Mouse (Mus musculus) c-Kit-positive CD71-negative TER-119-negative erythroid progenitor cells, embryonic 14.5 days (primary cell): ENCODE data around the gene Esrp2.

Experiments
- DNase-seq: peaks from one replicate; pipeline ENCODE4 v3.0.0-alpha.2; 2013; ENCODE audit warnings: low read depth

The Esrp2 gene

DNA sequence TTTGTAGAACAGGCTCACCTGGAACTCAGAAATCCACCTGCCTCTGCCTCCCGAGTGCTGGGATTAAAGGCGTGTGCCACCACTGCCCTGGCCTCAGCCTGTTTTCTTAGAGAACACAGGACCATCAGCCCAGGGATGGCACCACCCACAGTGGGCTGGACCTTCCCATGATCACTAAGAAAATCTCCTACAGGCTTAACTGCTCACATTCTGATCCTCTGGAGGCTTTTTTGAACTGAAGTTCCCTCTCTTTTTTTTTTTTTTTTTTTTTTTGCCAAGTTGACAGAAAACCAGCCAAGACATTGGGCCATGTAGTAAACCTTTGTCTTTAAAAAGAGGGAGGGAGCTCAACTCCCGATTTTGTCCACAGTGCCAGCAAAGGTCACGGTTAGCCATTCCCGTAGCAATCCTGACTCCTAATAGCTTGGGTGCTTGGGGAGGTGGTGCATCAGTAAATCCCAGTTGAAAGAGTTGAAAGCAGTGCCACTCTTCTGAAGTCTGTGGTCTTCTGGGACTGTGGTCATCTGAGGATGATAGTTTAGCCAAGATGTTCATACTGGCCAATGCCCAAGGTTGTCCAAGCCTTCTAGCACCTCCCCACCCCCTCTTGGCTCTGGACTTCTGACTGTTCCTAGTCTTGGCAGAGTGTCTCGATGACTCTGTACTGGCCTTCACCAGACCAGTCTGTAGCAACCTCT, 11.2 kb upstream of the Esrp2 start:
- no peak for DNase-seq

DNA sequence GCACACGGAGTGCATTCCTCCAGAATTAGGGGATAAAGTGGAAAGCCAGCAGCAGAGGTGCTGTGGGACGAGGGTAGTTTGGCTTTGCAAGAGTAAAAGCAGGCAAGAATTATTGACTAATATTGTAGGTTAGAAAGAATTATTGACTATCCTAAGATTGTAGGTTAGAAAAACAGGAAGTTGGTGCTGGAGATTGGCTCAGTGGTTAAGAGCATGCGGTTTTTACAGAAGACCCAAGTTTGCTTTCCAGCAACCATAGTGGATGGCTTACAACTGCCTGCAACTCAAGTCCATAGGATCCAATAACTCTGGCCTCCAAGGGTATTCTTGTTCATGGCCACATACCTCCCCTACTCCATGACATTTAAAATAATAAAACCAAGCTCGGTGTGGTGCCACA, 9.2 kb upstream of the Esrp2 start:
- no peak for DNase-seq

DNA sequence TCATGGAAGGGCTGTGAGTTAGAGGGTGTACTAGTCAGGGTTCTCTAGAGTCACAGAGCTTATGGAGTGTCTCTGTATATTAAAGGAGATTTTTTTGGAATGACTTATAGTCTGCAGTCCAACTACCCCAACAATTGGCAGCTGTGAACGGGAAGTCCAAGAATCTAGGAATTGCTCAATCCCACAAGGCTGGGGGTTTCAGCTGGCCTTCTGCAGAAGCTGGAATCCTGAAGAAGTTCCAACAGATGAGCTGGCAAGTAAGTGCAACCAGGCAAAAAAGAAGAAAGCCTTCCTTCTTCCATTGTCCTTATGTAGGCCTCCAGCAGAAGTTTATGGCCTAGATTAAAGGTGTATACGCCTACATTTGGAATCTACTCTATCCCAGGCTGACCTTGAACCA, 8.6 kb upstream of the Esrp2 start:
- DNase-seq = no peak

DNA sequence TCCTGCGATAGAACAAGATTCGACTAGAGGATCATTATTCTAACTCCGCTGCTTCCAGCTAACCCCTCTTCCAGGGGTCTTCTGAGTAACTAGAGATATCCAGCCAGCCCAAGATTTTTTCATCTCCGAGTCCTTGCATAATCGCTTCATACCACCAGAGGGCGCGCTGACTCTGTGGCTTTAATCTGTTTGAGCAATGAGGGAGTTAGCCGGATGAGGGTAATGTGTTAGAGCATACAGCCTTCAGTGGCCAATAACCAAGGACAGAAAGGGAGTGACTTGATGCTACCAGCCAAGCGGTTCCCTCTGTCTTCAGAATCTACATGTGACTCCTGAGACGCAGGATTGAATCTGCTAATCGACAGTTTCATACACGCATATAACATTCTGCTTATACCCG, 4.0 kb upstream of the Esrp2 start:
- peak; percentile 91 for DNase-seq

DNA sequence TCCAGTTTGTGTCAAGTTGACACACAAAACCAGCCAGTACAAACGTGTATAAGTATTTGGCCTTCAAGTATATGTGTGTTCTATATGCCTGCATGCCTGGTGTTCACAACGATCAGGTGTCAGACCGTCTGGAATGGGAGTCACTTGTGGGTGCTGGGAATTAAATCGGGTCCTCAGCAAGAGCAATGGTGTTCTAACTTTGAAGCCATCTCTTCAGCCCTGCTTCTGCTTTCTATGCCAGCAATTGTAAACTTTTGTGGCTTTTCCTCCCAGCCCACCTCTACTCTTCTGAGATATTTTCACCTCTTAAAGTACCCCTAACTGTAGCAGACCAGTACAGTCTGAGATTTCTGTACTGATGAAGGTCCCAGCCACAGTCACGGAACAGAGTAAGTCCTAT, 3.4 kb upstream of the Esrp2 start:
- DNase-seq = no peak

DNA sequence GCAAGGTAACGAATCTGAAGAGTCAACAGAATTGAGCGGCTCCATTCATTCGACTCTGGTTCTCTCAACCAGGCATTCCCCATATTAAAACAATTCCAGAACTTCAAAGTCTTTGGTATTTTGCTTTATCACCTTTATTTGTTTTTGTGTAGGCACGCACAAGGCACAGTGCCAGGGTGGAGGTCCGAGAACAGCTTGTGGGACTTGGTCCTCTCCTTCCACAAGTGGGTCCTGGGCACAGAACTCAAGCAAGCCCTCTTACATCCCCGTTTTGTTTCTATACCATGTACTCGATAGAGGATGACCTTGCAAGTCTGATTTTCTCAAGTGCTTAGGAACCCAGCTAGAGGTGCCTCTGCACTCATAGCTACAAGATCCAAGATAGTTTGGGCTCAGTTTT, 1.8 kb upstream of the Esrp2 start:
- no peak for DNase-seq

DNA sequence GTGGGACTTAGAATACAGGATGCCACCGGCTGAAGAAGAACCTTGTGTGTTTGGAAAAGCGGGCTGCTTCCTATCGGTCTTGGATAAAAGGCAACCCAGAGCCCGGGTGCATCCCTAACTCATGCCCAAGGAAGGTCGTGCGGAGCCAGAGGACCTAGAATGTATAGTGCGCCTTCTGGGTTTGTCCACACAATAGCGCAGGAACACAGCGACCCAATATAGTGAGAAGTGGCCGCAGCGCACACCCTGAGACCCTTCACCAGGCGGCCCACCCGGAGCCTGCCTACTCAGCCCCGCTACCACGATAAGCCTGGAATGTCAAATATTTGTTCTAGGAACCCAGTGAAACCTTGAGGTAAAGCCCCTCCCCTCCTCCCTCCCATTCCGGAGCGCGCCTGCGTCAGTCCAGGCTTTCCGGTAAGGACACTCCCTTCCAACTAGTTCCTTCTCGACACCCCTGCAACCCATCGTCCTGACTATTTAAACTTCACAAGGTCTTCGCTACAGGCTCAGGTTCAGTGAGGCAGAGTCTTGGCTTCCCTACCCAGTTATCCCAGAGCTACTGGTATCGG, 1.2 kb upstream of the Esrp2 start:
- DNase-seq = no peak

DNA sequence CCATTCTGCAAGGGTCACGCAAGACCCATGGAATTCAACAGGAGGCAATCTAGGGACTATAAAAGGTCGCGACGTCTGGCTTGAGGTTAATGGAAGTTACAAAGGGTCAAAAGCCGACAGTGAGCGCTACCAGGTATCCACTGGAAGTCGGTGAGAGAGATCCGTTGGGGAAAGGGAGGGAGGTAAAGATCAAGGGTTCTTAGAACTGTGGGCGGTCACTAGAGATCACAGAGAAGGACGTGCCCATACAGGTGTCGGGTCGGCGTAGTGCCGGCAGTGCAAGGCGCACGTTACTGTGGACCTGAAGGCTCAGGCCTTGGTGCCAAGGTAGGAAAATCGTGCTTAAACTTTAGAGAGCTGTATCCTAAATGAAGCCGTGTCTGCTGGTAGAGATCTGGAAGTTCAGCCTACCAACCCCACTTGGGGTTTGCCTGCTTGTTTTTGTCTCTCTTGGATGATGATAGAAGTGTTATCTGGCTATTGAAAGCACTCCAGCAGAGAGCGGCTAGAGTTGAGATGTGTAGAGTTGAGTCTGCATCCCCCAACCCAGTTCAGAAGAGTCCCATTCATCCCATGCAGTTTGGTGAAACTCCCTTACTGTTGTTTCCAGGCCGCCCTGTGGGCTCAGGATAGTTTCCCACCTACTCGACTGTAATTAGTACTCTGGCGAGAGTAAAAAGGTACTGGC, 588 bp upstream of the Esrp2 start:
- no peak for DNase-seq

DNA sequence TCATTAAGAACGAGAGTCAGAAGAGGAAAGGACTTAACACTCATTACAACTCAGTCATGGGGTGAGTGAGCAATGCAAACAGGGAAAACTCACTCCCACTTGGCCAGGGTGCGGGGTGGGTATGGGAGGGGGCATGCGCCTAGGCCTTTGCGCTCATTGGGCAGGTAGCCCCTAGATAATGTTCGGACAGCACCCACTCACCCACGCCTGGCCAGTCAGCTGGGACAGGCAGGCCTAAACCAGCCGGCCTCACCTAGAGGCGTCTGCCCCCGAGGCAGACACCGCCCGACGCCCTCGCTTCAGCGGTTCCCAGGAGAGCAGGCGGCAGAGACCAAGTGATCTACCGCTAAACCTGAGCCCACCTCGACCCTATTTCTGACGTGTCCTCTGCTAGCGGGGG, 1.1 kb downstream of the Esrp2 start:
- no peak for DNase-seq

DNA sequence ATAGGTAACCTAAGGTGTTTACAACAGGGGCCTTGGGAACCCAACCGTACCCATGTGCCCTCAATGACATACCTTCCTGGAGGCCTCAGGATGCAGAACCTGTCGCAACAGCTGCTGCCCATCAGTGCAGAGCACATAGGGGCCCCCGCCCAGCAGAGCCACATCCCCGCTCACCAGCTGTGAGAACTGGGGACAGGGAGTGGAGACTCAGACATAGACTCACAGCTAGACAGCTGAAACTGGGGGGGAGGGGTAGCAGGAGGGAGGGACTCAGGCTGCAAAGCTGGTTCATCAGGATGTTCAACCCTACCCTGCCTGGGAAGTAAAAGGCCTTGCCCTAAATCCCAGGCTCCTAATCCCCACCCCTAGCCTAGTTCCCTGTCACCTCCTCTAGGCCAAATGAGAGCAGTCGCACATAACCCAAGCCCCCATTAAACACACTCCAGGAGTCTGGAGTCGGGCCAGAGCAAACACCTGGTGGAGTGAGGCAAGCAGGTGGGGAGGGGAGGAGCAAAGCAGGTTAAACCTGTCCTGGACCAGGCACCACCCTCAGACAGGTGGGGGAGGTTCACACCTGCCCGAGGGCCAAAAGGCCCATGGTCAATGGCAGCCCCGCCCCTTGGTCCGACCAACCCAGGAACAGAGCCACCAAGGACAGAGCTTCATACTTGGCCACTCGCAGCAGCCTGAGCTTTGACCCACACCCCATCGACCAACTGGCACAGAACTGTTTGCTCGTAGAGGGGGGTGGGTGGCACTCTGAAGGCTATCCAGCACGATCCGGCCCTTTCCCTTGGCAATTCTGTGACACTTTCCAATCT, 1.8 kb downstream of the Esrp2 start:
- no peak for DNase-seq

DNA sequence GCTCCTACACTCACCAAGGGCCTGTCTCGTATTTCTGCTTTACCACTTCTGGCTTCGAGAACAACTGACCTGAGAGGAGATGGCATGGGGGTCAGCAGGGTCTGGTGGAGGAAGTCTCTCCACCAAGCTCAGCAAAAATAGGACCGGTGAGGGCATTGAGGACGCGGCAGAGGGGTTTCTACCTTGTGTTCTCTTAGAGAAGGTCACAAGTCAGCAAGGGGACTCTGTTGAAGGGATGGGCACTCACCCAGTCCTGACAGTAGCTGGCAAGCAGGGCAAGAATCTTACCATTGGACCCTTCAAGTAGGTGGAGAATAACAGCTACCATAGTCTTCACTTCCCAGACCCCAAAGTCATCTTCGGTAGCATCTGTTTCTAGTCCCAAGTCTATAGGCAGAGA, 2.8 kb downstream of the Esrp2 start:
- no peak for DNase-seq

DNA sequence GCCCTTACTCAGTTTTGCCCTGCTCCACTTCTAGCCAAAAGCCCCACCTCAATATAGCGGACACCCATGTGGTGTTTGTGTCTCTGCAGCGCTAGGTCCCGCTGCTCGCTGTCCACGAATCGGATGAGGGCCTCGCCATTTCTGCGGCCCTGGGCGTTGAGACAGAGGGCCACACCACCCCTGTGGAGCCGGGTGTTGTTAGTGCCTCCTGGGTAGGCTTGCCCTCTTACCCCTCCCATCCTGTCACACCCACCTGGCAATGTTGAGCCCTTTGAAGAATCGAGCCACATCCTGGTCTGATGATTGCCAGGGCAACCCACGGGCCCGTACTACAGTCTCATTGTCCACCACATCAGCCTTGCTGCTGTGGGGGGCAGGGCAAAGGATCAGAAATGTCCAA, 3.2 kb downstream of the Esrp2 start:
- no peak for DNase-seq

DNA sequence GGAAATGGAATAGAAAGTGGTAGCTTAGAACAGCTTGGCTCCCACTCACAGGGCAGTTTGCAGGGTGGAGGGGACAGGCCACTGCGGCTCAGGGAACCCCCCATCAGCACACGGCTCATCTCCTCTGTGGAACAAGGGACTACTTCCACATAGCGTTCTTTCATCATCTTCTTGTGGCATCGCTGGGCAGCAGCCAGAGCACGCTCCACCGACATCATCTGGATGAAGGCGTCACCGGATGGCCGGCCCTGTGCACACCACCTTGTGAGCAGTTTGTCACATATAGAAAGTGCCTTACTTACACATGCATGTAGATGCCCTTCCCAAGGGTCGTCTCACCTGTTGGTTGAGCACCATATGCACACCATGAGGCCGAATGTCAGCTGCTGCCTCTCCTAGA, 4.4 kb downstream of the Esrp2 start:
- DNase-seq = no peak

DNA sequence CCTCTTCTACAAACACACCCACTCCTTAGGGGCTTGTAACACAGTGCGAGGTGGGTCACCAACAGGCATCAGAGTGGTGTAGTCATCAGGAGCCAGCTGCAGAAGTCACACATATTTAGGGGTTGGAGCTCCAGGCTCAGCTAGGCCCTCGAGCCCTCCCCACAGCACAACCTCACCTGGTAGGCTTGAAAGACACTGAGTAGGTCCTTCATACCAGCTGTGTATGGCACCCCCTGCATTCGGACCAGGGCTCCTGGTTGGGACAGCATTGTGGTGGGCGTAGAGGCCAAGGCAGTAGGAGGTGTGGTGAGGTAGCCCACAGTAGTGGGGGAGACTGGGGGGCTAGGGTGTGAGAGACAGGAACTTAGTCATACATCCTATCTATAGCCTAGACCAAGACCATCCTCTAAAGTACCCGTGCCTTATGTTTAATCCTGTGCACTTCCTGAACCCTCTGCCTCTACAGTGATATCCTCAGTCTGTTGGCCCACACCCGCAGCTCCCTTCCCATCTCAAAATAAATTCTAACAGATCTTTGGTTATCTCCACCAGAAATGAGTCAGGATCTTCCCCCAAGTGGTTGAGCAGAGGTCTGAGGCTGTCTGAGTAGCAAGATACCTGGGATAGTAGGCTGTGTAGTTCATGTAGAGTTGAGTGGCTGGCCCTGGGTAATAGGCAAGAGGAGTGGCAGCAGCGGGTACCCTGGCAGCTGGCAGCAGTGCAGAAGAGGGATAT, 5.1 kb downstream of the Esrp2 start:
- no peak for DNase-seq

DNA sequence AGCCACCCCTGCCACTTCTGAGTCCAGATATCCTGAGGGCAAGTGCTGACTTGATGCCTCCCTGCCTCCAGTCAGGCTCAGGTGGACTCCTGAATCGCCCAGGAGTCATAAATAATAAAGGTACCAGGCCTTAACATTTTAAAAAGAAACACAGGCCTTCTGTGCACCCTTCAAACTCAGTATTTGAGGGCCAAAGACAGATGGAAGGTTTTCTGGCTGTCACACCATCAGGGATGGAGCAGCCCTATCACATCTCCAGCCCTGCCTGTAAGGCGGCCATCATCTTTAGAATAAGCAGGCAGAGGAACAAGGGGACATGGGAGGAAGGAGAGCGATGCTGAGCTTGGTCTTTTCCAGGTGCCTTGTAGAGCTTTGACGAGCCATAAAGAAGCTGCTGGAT, 5.8 kb downstream of the Esrp2 start:
- no peak for DNase-seq

DNA sequence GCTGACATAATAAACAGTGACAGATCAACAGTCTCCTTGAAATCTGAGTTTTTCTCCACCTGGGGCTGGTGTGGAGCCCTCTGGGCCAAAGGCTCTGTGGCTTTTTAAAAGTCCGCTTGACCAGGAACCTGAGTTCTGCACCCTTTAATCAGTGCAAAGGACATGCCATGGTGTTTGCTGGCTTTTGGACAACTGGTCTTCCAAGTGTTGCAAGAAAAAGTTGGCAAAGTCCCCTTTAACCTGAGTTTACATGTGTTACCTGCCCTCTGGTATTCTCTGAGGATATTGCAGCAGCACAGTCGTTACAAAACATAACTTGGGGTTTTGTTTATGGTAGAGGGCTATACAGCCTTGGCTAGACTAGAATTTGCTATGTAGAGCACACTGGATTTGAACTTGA, 6.3 kb downstream of the Esrp2 start:
- DNase-seq = no peak

DNA sequence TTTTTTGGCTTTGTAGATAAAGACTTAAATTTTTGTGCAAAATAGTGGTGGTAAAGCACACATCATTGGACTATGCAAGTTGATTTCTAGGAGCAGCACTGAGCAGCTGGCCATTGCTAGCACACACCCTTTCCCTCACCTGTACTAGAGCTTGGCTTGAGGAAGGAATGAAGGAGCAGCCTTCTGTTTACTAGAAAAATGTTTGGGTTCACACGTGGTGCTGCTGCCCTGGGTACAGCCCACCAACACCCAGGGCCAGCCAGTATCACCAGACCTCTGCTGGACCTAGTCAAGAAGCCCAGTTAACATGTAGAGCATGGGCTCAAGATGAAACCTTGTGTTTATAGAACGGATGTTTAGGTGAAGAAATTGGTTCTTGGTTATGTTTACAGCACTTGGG, 6.8 kb downstream of the Esrp2 start:
- no peak for DNase-seq

DNA sequence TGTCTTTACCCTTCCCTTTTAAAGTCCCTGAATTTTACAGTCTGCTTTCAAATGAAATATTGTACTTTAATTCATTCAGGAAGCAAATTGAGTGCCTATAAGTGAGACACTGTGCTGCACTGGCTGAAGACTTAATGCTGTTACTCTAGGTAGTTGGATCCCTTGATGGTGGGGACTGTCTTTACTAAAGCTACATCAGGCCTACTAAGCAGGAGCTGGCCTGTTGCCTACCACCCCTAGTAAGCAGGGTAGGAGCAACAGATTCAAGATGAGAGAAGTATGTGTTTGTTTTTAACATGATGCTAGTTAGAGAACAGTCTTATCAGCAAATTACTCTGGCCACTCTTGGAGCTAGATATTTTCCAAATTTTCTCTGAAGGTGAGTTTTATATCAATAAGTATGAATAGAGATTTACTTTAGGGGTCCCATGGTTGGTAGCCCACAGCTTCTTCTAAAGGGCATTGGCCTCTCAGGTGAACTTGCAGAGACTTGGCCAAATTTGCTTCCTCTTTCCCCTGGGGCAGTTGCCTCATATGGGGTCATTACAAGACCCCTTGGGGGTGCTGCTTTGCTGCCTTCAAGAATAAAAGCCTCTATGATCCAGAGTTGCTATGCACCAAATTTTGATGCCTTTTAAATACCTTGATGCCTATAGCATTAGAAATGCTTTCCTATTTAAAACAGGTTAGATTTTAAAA, 7.4 kb downstream of the Esrp2 start:
- DNase-seq = no peak

DNA sequence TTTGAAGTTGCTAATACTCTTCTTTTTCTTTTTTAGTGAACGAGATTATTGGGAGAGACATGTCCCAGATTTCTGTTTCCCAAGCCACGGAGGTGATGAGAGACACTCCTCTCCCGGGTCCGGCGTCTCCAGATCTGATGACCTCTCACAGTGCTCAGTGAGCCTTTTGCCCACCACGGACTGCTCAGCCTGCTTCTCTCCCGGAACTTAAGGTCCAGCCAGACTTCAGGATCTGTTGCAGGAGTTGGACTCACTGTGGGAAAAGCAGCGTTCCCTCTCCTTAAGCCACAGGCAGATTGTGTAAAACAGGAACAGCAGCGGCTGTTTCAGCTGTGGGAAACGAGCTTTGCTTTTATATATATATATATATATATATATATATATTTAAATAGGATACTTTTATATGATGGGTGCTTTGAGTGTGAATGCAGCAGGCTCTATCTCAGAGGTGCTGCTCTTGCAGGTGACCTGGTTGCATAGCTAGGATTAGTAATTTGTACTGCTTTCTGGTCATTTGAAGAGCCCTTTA, 8.8 kb downstream of the Esrp2 start:
- DNase-seq = no peak

DNA sequence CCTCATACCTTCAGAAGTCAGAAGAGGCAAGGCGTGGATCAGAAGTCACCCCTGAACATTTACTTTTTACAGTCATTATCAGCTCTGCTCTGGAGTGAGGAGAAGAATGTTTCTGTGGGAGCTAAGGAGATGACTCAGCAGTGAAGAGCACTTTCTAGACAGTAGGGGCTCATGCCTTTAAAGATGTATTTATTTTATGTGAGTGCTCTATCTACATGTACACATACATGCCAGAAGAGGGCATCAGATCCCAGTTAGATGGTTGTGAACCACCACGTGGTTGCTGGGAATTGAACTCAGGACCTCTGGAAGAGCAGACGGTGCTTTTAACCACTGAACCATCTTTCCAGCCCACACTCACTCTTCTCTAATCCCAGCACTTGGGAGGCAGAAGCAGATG, 9.7 kb downstream of the Esrp2 start:
- no peak for DNase-seq

DNA sequence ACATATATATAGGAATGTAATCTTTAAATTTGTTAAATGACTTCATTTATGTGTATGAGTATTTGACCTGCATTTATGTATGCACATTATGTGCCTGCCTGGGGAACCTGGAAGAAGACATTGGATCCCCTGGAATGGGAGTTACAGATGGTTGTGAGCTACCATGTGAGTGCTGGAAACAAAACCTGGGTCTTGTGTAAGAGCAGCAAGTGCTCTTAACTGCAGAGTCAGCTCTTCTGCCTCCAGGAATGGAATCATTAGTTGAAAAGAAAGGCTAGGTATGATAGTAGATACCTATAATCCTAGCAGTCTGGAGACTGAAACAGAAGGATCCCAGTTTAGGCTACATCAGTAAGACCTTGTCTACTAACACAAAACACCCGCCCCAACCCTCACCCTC, 10.7 kb downstream of the Esrp2 start:
- no peak for DNase-seq
